Mouse (Mus musculus) E14TG2a.4 (cell line): ENCODE results near the gene Il6.
A peak's percentile ranks its signal among the peaks of the same experiment; 100 is the strongest.
"Not testable (repeated sequence)": the region's sequence is repeated elsewhere in the genome, so short reads cannot be mapped to it uniquely, and the experiment has no call there.

Experiments
- H3K27me3 ChIP-seq: 2 replicates; pipeline ENCODE4 v1.6.1; 2014; ENCODE audit warnings: low read length, control low read depth; ENCODE audit not compliant: insufficient read depth
- H3K36me3 ChIP-seq: 2 replicates; pipeline ENCODE4 v1.6.1; 2014; ENCODE audit warnings: low read length, control low read depth; ENCODE audit not compliant: insufficient read depth
- H3K4me1 ChIP-seq: replicated peaks from 2 replicates; pipeline ENCODE4 v1.6.1; 2014; ENCODE audit warnings: low read depth, low read length, control low read depth
- H3K4me3 ChIP-seq: replicated peaks from 2 replicates; pipeline ENCODE4 v1.5.1; 2014; ENCODE audit warnings: mild to moderate bottlenecking, low read length
- H3K9me3 ChIP-seq: 2 replicates; pipeline ENCODE4 v1.6.1; 2014; ENCODE audit warnings: low read length, control low read depth
- CTCF ChIP-seq: conservative IDR thresholded peaks from 2 replicates; pipeline ENCODE4 v1.5.1; 2014; ENCODE audit warnings: low read length
- NANOG ChIP-seq: IDR thresholded peaks from 2 replicates; pipeline ENCODE4 v1.6.1; 2014; ENCODE audit warnings: borderline replicate concordance, low read length, mixed read lengths
- POU5F1 ChIP-seq: IDR thresholded peaks from 2 replicates; pipeline ENCODE4 v1.6.1; 2014; ENCODE audit warnings: low read length, borderline replicate concordance

Gene Il6

GRCm38 (mm10) chr5:30014580-30014979, 1.7 kb downstream of the Il6 start:
- TF ChIP-seq NANOG (no peak), POU5F1 (no peak), CTCF (peak; percentile 51)

GRCm38 (mm10) chr5:30035862-30036261, 22.9 kb downstream of the Il6 start:
- H3K36me3 ChIP-seq, H3K27me3 ChIP-seq, H3K4me1 ChIP-seq, H3K4me3 ChIP-seq: not testable (repeated sequence)
- H3K9me3 ChIP-seq = peaks cover 16% of the 10 kb centered on the region

More at GRCm38 (mm10) chr5:30014580-30014979, 1.7 kb downstream of the Il6 start:
- H3K36me3 ChIP-seq = no peaks in the 10 kb centered on the region
- no peak overlapping the region for H3K4me3 ChIP-seq
- H3K4me1 ChIP-seq = peaks cover 9% of the 10 kb centered on the region
- 0 out of 2 replicates have a peak, but pooled peaks cover under 1% of the 10 kb centered on the region for H3K9me3 ChIP-seq
- no peaks in the 10 kb centered on the region for H3K27me3 ChIP-seq

GRCm38 (mm10) chr5:30037111-30037510, 24.2 kb downstream of the Il6 start:
- H3K9me3 ChIP-seq = peaks cover 16% of the 10 kb centered on the region
- not testable (repeated sequence) for H3K4me3 ChIP-seq, H3K36me3 ChIP-seq, H3K4me1 ChIP-seq, H3K27me3 ChIP-seq

- not testable (repeated sequence) for H3K27me3 ChIP-seq, H3K36me3 ChIP-seq, H3K4me3 ChIP-seq, H3K4me1 ChIP-seq
- H3K9me3 ChIP-seq = peaks cover 16% of the 10 kb centered on the region
Observed at GRCm38 (mm10) chr5:30039324-30039723, 26.4 kb downstream of the Il6 start.

- H3K4me3 ChIP-seq, H3K27me3 ChIP-seq, H3K4me1 ChIP-seq: not testable (repeated sequence)
- Histone ChIP-seq H3K9me3 (peaks cover 17% of the 10 kb centered on the region), H3K36me3 (peaks cover 11% of the 10 kb centered on the region)
Observed at GRCm38 (mm10) chr5:30039841-30040240, 26.9 kb downstream of the Il6 start.

GRCm38 (mm10) chr5:30058216-30058731, 45.4 kb downstream of the Il6 start:
- H3K36me3 ChIP-seq = peaks cover 59% of the 10 kb centered on the region
- no peak overlapping the region for H3K4me3 ChIP-seq
- TF ChIP-seq NANOG (no peak), POU5F1 (0 out of 2 replicates have a peak, but pooled peaks have one; percentile 26), CTCF (no peak)
- H3K27me3 ChIP-seq = no peaks in the 10 kb centered on the region
- H3K9me3 ChIP-seq = peaks cover 34% of the 10 kb centered on the region
- peaks cover 20% of the 10 kb centered on the region for H3K4me1 ChIP-seq

GRCm38 (mm10) chr5:30059607-30060006, 46.7 kb downstream of the Il6 start:
- peaks cover 20% of the 10 kb centered on the region for H3K4me1 ChIP-seq
- H3K27me3 ChIP-seq, H3K4me3 ChIP-seq: not testable (repeated sequence)
- H3K9me3 ChIP-seq = peaks cover 34% of the 10 kb centered on the region
- peaks cover 72% of the 10 kb centered on the region for H3K36me3 ChIP-seq

GRCm38 (mm10) chr5:30067726-30068125, 54.8 kb downstream of the Il6 start:
- TF ChIP-seq CTCF (no peak), NANOG (no peak), POU5F1 (no peak)
- Histone ChIP-seq H3K4me1 (peaks cover 24% of the 10 kb centered on the region), H3K27me3 (no peaks in the 10 kb centered on the region), H3K4me3 (no peak overlapping the region), H3K36me3 (peaks cover 87% of the 10 kb centered on the region), H3K9me3 (no peaks in the 10 kb centered on the region)
